Mouse (Mus musculus) liver, embryonic 16.5 days (tissue): ENCODE data around the gene Vmn1r66. TPM values are rescaled to one million over a fixed set of nuclear protein-coding genes. Genes with fewer than 3 reads are reported as not detected.
"Not testable (repeated sequence)": the region's sequence is repeated elsewhere in the genome, so short reads cannot be mapped to it uniquely, and the experiment has no call there.

Experiments used
- ATAC-seq: fragments of 200-750 bp; cut with Nextera tagmentation; 2 replicates; pipeline ENCODE4 v1.8.0; 2017; ENCODE audit warnings: low read depth, mild to moderate bottlenecking, moderate number of reproducible peaks, moderate library complexity
- H3K27ac ChIP-seq: fragments of 300-500 bp; sonication (generic); 2 replicates; pipeline ENCODE4 v1.5.1; 2014; ENCODE audit warnings: mild to moderate bottlenecking, low read length
- H3K27me3 ChIP-seq: fragments of 300-500 bp; sonication (generic); 2 replicates; pipeline ENCODE4 v1.6.1; 2014; ENCODE audit warnings: low read depth, low read length, mixed read lengths; ENCODE audit not compliant: control insufficient read depth, insufficient read depth
- H3K36me3 ChIP-seq: fragments of 300-500 bp; sonication (generic); 2 replicates; pipeline ENCODE4 v1.6.1; 2014; ENCODE audit warnings: mild to moderate bottlenecking; ENCODE audit not compliant: control insufficient read depth, insufficient read depth
- H3K4me1 ChIP-seq: fragments of 300-500 bp; sonication (generic); 2 replicates; pipeline ENCODE4 v1.6.1; 2014; ENCODE audit warnings: low read depth, low read length, mixed read lengths; ENCODE audit not compliant: control insufficient read depth
- H3K4me2 ChIP-seq: fragments of 300-500 bp; sonication (generic); 2 replicates; pipeline ENCODE4 v1.6.1; 2014; ENCODE audit warnings: low read depth, low read length, mixed read lengths
- H3K4me3 ChIP-seq: fragments of 300-500 bp; sonication (generic); 2 replicates; pipeline ENCODE4 v1.5.1; 2014; ENCODE audit warnings: low read depth, mild to moderate bottlenecking, low read length
- H3K9ac ChIP-seq: fragments of 300-500 bp; sonication (generic); 2 replicates; pipeline ENCODE4 v1.6.1; 2014; ENCODE audit warnings: low read depth, low read length
- H3K9me3 ChIP-seq: fragments of 300-500 bp; sonication (generic); replicated peaks from 2 replicates; pipeline ENCODE4 v1.6.1; 2016; ENCODE audit warnings: low read length; ENCODE audit not compliant: control insufficient read depth
- WGBS: fragments of 180-500 bp; shearing (Covaris S2); extraction: QIAGEN DNeasy Blood & Tissue Kit; methylation state at CpG from one replicate; pipeline ENCODE4 v1.1.7; 2014; ENCODE audit not compliant: insufficient replicate concordance; 5-methylcytosine and 5-hydroxymethylcytosine counted together
- polyA plus RNA-seq: library from polyadenylated mRNA; unstranded; fragments of >200 nt; fragmentation: Nextera tagmentation; extraction: Ambion mirVana; gene quantifications from 2 replicates; pipeline ENCODE4 v1.2.1, GENCODE M21; 2015

The Vmn1r66 gene
- not detected in 2 replicates for polyA plus RNA-seq

GRCm38 (mm10) chr7:10277906-10278305, at the start of gene Vmn1r66:
Gene Vmn1r66, minus strand, starts transcription at chr7:10278006.
- Histone ChIP-seq H3K36me3 (no peaks in the 10 kb centered on the region), H3K4me1 (no peaks in the 10 kb centered on the region)
- ATAC-seq = no peak

DNA sequence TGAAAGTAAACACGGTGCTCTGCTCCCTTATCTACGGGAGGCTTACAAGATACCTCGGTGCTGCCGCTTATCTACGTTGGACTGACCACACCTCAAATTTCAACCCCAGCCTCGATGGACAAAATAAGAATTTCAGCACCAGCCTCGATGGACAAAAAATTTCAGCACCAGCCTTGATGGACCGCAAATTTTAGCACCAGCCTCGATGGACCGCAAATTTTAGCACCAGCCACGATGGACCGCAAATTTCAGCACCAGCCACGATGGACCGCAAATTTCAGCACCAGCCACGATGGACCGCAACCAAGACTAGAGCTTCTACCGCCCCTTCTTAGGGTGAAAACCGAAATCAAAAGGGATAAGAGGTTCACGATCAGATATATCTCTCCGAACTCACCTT, 47.7 kb upstream of the Vmn1r66 start:
- not testable (repeated sequence) for H3K9ac ChIP-seq, H3K4me1 ChIP-seq, H3K27ac ChIP-seq, H3K36me3 ChIP-seq, H3K4me2 ChIP-seq, H3K27me3 ChIP-seq, ATAC-seq, H3K4me3 ChIP-seq, H3K9me3 ChIP-seq
- 56% methylated on average over 15 of the region's 20 CpGs for WGBS

More at GRCm38 (mm10) chr7:10277906-10278305, at the start of gene Vmn1r66:
- Histone ChIP-seq H3K4me2 (no peak within 1 kb of the TSS), H3K27ac (no peak within 1 kb of the TSS), H3K9me3 (no peaks in the 10 kb centered on the region), H3K4me3 (no peak within 1 kb of the TSS), H3K9ac (no peak within 1 kb of the TSS), H3K27me3 (no peaks in the 10 kb centered on the region)

DNA sequence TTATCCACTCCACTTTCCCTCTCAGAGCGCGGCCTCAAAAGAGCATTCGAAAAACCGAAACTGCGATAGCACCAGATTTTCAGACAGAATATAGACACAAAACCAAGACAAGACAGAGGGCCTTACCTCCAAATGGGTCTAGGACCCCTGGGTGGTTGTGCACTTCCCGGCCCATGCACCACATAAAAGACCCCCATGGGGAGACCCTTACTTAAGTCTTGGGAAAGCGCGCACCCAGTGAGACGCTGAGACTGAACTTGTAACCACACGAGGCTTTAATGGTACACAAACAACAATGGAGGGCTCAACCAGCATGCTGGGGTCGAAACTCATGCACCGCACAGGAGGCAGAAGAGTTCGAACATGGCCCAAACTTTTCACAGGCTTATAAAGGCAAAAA, 25.7 kb downstream of the Vmn1r66 start:
- H3K9ac ChIP-seq = no peak overlapping the region
- WGBS = 74% methylated on average over 13 of the region's 13 CpGs
- H3K27ac ChIP-seq = no peak overlapping the region
- no peak overlapping the region for H3K4me3 ChIP-seq
- H3K27me3 ChIP-seq = no peaks in the 10 kb centered on the region
- H3K36me3 ChIP-seq = no peaks in the 10 kb centered on the region
- no peaks in the 10 kb centered on the region; the same call in 1 of the 2 replicates for H3K9me3 ChIP-seq
- H3K4me1 ChIP-seq = no peaks in the 10 kb centered on the region
- no peak overlapping the region for H3K4me2 ChIP-seq
- no peak for ATAC-seq

GRCm38 (mm10) chr7:10249146-10249545, 28.7 kb downstream of the Vmn1r66 start:
- ATAC-seq = no peak
- H3K27me3 ChIP-seq = no peaks in the 10 kb centered on the region
- no peak overlapping the region for H3K27ac ChIP-seq
- no peak overlapping the region for H3K4me2 ChIP-seq
- no peaks in the 10 kb centered on the region for H3K36me3 ChIP-seq
- H3K4me1 ChIP-seq = no peaks in the 10 kb centered on the region
- no peaks in the 10 kb centered on the region; the same call in 1 of the 2 replicates for H3K9me3 ChIP-seq
- H3K4me3 ChIP-seq = no peak overlapping the region
- no peak overlapping the region for H3K9ac ChIP-seq
- 61% methylated on average over 5 of the region's 5 CpGs for WGBS

Other genes with a start within 250 kb of the Vmn1r66 start
- gene Vmn2r50, start 224.7 kb downstream of the Vmn1r66 start, polyA plus RNA-seq = not detected in 2 replicates
- not detected in 2 replicates for gene Vmn2r51, start 172.3 kb downstream of the Vmn1r66 start, polyA plus RNA-seq
- gene Vmn2r52, start 101.4 kb downstream of the Vmn1r66 start, polyA plus RNA-seq = not detected in 2 replicates
- not detected in 2 replicates for gene Vmn1r67, start 165.3 kb upstream of the Vmn1r66 start, polyA plus RNA-seq
- gene Zik1, start 217.4 kb upstream of the Vmn1r66 start, polyA plus RNA-seq = 1.6 and 1.7 TPM in 2 replicates